Mouse (Mus musculus) CD4-positive naive resting alpha-beta T cell, adult 76 days (primary cell): ENCODE measurements around the gene Ebpl. TPM values are rescaled to one million over a fixed set of nuclear protein-coding genes. Genes with fewer than 3 reads are reported as not detected.

Experiments used
- total RNA-seq: library from RNA; stranded (reverse); gene quantifications from one replicate; pipeline ENCODE4 v1.2.4, GENCODE M21; 2023

Gene Ebpl
- 2.6 TPM for total RNA-seq

DNA sequence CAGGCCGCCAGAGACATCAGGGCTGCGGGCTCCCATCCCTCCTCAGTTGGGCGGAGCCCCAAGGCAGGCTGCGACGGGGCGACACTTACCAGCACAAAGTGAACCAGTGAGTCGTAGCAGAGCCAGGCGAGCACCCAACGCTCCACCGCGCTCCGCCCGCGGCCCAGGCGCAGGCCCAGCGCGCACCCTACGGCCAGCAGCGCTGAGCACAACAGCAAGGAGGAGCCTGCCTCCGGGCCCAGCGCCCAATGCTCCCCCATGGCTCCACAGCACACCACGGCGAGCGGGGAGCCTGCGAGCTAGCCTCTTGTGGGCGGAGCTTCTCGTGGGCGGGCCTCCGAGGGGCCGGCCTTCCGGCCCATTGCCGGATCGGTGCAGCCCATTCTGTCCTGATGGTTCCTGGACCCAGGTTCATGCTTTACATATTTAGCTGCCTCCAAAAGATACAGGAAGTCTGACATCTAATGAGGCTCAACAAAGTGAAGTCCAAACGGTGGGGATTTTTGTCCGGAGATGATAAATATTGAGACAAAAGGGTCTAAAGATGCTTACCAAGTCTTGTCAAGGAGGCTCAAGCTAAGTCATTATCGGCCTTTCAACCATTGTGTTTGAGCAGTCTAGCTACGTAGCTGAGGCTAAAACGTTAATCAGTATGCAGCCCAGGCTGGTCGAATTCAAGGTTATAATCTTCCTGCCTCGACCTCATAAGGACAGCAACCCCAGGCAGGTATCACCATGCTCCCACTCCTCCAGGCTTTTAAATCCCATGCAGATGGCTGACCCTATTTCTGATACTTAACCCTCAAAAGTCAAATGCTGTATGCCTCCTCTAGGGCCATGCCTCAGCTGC, at the start of gene Ebpl:
Ebpl (minus strand) TSS at position 309 of the 850 bp plus-strand sequence.

DNA sequence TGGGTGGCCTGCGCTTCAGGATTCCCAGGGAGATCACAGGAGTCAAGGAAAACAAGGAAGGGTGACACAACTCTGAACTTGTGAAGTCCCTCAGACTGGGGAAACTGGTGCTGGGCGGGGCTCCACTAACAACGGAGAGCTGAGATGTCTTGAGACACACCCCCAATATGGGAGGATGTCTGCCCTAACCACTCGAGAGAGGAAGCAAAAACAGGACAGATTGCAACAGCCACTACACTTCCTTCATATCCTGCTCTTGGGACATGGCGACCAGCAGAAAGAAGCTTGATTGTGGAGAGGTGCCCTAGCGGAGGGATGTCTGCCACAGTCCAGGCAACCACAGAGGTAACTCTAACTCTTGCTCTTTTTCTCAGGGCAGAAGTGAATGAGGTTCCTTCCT, 50.6 kb downstream of the Ebpl start, which contains the start of gene Arl11:
Arl11 (plus strand) TSS at position 161 of the 400 bp plus-strand sequence.

Other genes with a start within 250 kb of the Ebpl start
- 34.3 TPM for gene Sacs, start 222.0 kb downstream of the Ebpl start, total RNA-seq
- not detected for gene Sgcg, start 101.9 kb downstream of the Ebpl start, total RNA-seq
- gene Arl11, start 50.7 kb downstream of the Ebpl start, total RNA-seq: 0.76 TPM
- gene Kpna3, start 79.4 kb upstream of the Ebpl start, total RNA-seq: 24.8 TPM
- 8.1 TPM for gene Spryd7, start 196.4 kb upstream of the Ebpl start, total RNA-seq
- gene Trim13, start 237.8 kb upstream of the Ebpl start, total RNA-seq: 25.4 TPM
- 3.2 TPM for gene Kcnrg, start 247.0 kb upstream of the Ebpl start, total RNA-seq